Mouse (Mus musculus) cerebellum, postnatal 4 days (tissue): ENCODE results near the gene Dus3l.

Source experiments
- DNase-seq, 2 experiments: peaks; one replicate each; pipeline ENCODE4 v3.0.0; 2022; ENCODE audit warnings: low spot score in 2 of 2, mixed read lengths in 1 of 2

Gene Dus3l

GRCm38 (mm10) chr17:56754271-56755185 lies 10.0 kb upstream of the Dus3l start:
- no peak for DNase-seq

- no peak for DNase-seq
These were observed 7.7 kb upstream of the Dus3l start for GRCm38 (mm10) chr17:56756703-56757399.

GRCm38 (mm10) chr17:56757416-56758123 lies 7.0 kb upstream of the Dus3l start, which contains the start of gene Nrtn:
Gene Nrtn, minus strand, starts transcription at chr17:56757530.
- peak in 1 of 2 experiments; percentile 49 for DNase-seq

- peak in 1 of 2 experiments; percentile 63 for DNase-seq
These were observed 6.4 kb upstream of the Dus3l start for GRCm38 (mm10) chr17:56758132-56758531.

GRCm38 (mm10) chr17:56759261-56759660 lies 5.3 kb upstream of the Dus3l start:
- no peak for DNase-seq

GRCm38 (mm10) chr17:56761077-56761476 lies 3.5 kb upstream of the Dus3l start:
- DNase-seq = no peak

- DNase-seq = peak; percentile 76 to 86
These were observed 2.6 kb upstream of the Dus3l start for GRCm38 (mm10) chr17:56761991-56762410.

- peak in 1 of 2 experiments; percentile 65 for DNase-seq
These were observed 1.5 kb upstream of the Dus3l start for GRCm38 (mm10) chr17:56762769-56763731.

- DNase-seq = no peak
These were observed 761 bp upstream of the Dus3l start for GRCm38 (mm10) chr17:56763741-56764250.

GRCm38 (mm10) chr17:56765431-56765830 lies 874 bp downstream of the Dus3l start:
- no peak for DNase-seq

- DNase-seq = no peak
These were observed 2.3 kb downstream of the Dus3l start for GRCm38 (mm10) chr17:56766631-56767405.

- no peak for DNase-seq
These were observed 3.1 kb downstream of the Dus3l start for GRCm38 (mm10) chr17:56767531-56768135.

- DNase-seq = no peak
These were observed 4.4 kb downstream of the Dus3l start for GRCm38 (mm10) chr17:56768941-56769340.

- DNase-seq = no peak
These were observed 5.4 kb downstream of the Dus3l start, which contains the start of gene Prr22 for GRCm38 (mm10) chr17:56769950-56770349. Gene Prr22, plus strand, starts transcription at chr17:56770250.

- no peak for DNase-seq
These were observed 13.0 kb downstream of the Dus3l start for GRCm38 (mm10) chr17:56777568-56777967.

GRCm38 (mm10) chr17:56778779-56779362 lies 14.3 kb downstream of the Dus3l start:
- DNase-seq = no peak

GRCm38 (mm10) chr17:56780291-56780978 lies 15.9 kb downstream of the Dus3l start:
- DNase-seq = no peak

- DNase-seq = no peak
These were observed 24.3 kb downstream of the Dus3l start for GRCm38 (mm10) chr17:56788886-56789285.
